Comparison of ENCODE assay signal across 8 mouse cellular contexts in genomic region chr17:86713591-86713990, GRCm38 (mm10). TPM values are rescaled to one million over a fixed set of nuclear protein-coding genes. Genes with fewer than 3 reads are reported as not detected.
A peak's percentile ranks its signal among the peaks of the same experiment; 100 is the strongest.
DNase-seq lines count a peak whose midpoint lies in the region; ATAC-seq and TF ChIP-seq lines count a peak whose summit lies in the region.
"Had no signal": no experiment of that assay in that cellular context is flagged by ENCODE, and none has a peak within 500 bp of the region (broad histone marks: within the 10 kb centered on the region; RNA-seq: fewer than 3 reads in every experiment).

No protein-coding gene starts in this region.

- no peak overlapping the region; the same call in 1 of the 2 replicates for H3K27ac ChIP-seq in ES-E14 (ENCODE audit: insufficient read depth, low read depth, low read length, poor library complexity, severe bottlenecking)
- H3K27ac ChIP-seq in heart, embryonic 11.5 days (ENCODE audit: low read depth, low read length): no peak overlapping the region
- no peak overlapping the region for H3K27ac ChIP-seq in midbrain, embryonic 13.5 days
- H3K27ac ChIP-seq in forebrain, embryonic 14.5 days (ENCODE audit: low read depth, low read length): no peak overlapping the region
- H3K27ac ChIP-seq: forebrain, embryonic 15.5 days had no signal

- in situ Hi-C loops in ES-E14 (cut with MboI; ENCODE audit: low sequenced_read_pairs in 2 of 2, unreplicated experiment in 2 of 2): no loop called here

- peaks cover 4 to 7% of the 10 kb centered on the region in 2 experiments; a peak in 3 of 4 replicates for H3K4me1 ChIP-seq in ES-E14 (ENCODE audit: control insufficient read depth in 2 of 2, insufficient read depth in 2 of 2, low read length in 2 of 2, poor library complexity in 1 of 2)
- H3K4me1 ChIP-seq in heart, embryonic 11.5 days (ENCODE audit: control insufficient read depth, insufficient read depth, low read length): peaks cover 5% of the 10 kb centered on the region; the same call in 1 of the 2 replicates
- no peaks in the 10 kb centered on the region for H3K4me1 ChIP-seq in midbrain, embryonic 13.5 days (replicated peaks)
- H3K4me1 ChIP-seq in forebrain, embryonic 14.5 days (ENCODE audit: control insufficient read depth, insufficient read depth, low read length): no peaks in the 10 kb centered on the region
- H3K4me1 ChIP-seq: forebrain, embryonic 15.5 days had no signal

- H3K36me3 ChIP-seq in ES-E14 (ENCODE audit: control insufficient read depth, insufficient read depth, low read length, poor library complexity, severe bottlenecking): no peaks in the 10 kb centered on the region
- H3K36me3 ChIP-seq in heart, embryonic 11.5 days (ENCODE audit: control insufficient read depth, insufficient read depth, low read length): no peaks in the 10 kb centered on the region
- no peaks in the 10 kb centered on the region for H3K36me3 ChIP-seq in midbrain, embryonic 13.5 days
- no peaks in the 10 kb centered on the region for H3K36me3 ChIP-seq in forebrain, embryonic 14.5 days (ENCODE audit: control insufficient read depth, insufficient read depth, low read length)
- H3K36me3 ChIP-seq: forebrain, embryonic 15.5 days had no signal

- no peak overlapping the region for H3K9ac ChIP-seq in ES-E14 (ENCODE audit: insufficient read depth, low read depth, low read length, poor library complexity, severe bottlenecking)
- H3K9ac ChIP-seq in heart, embryonic 11.5 days (ENCODE audit: low read depth, low read length): no peak overlapping the region
- no peak overlapping the region for H3K9ac ChIP-seq in midbrain, embryonic 13.5 days (replicated peaks)
- no peak overlapping the region for H3K9ac ChIP-seq in forebrain, embryonic 14.5 days (ENCODE audit: low read length)
- H3K9ac ChIP-seq: forebrain, embryonic 15.5 days had no signal

- no peaks in the 10 kb centered on the region for H3K9me3 ChIP-seq in ES-E14 (ENCODE audit: control insufficient read depth, insufficient read depth, low read depth, low read length)
- no peaks in the 10 kb centered on the region for H3K9me3 ChIP-seq in heart, embryonic 11.5 days (replicated peaks; ENCODE audit: control insufficient read depth, low read length)
- H3K9me3 ChIP-seq in midbrain, embryonic 13.5 days: no peaks in the 10 kb centered on the region
- H3K9me3 ChIP-seq in forebrain, embryonic 14.5 days (replicated peaks; ENCODE audit: control insufficient read depth, low read length): no peaks in the 10 kb centered on the region
- H3K9me3 ChIP-seq: forebrain, embryonic 15.5 days had no signal

- 8% methylated on average over 8 of the region's 8 CpGs for WGBS in heart, embryonic 11.5 days (ENCODE audit: insufficient replicate concordance)
- WGBS in midbrain, embryonic 13.5 days: 41% methylated on average over 8 of the region's 8 CpGs
- WGBS in forebrain, embryonic 14.5 days: 36% methylated on average over 8 of the region's 8 CpGs

- H3K4me2 ChIP-seq in heart, embryonic 11.5 days: no peak overlapping the region
- H3K4me2 ChIP-seq in midbrain, embryonic 13.5 days (replicated peaks): no peak overlapping the region
- H3K4me2 ChIP-seq in forebrain, embryonic 14.5 days (ENCODE audit: low read length): no peak overlapping the region
- H3K4me2 ChIP-seq: forebrain, embryonic 15.5 days had no signal

- no peak overlapping the region for H3K4me3 ChIP-seq in ES-E14 (ENCODE audit: insufficient read depth in 1 of 2, low read depth in 1 of 2, low read length in 2 of 2, poor library complexity in 1 of 2, severe bottlenecking in 1 of 2)
- no peak overlapping the region for H3K4me3 ChIP-seq in heart, embryonic 11.5 days (ENCODE audit: low read depth, low read length)
- no peak overlapping the region for H3K4me3 ChIP-seq in midbrain, embryonic 13.5 days (replicated peaks)
- H3K4me3 ChIP-seq in forebrain, embryonic 14.5 days (ENCODE audit: low read depth, low read length): no peak overlapping the region
- H3K4me3 ChIP-seq: forebrain, embryonic 15.5 days had no signal

- ATAC-seq in heart, embryonic 11.5 days (replicated peaks; ENCODE audit: insufficient number of reproducible peaks, low FRiP score, low TSS enrichment): 0 out of 2 replicates have a peak, but pooled peaks have one; percentile 63
- no peak for ATAC-seq in midbrain, embryonic 13.5 days
- ATAC-seq in forebrain, embryonic 14.5 days: no peak
- ATAC-seq: forebrain, embryonic 15.5 days had no signal

- H3K27me3 ChIP-seq in heart, embryonic 11.5 days (ENCODE audit: control insufficient read depth, insufficient read depth, low read length): no peaks in the 10 kb centered on the region
- no peaks in the 10 kb centered on the region for H3K27me3 ChIP-seq in midbrain, embryonic 13.5 days
- H3K27me3 ChIP-seq in forebrain, embryonic 14.5 days (replicated peaks; ENCODE audit: control insufficient read depth, insufficient read depth, low read length): no peaks in the 10 kb centered on the region
- H3K27me3 ChIP-seq: forebrain, embryonic 15.5 days had no signal

- peak; percentile 81 for DNase-seq in ES-E14 (ENCODE audit: low read depth, low spot score)
- peak; percentile 41 for DNase-seq in adrenal gland, adult 2 months
- DNase-seq in kidney, postnatal 36 days: peak; percentile 57 to 64
- DNase-seq in right cerebral cortex, postnatal 4 days: no peak
- no peak for DNase-seq in forebrain, embryonic 14.5 days (ENCODE audit: low spot score)

TF ChIP-seq in ES-E14, 5 proteins besides CTCF, POLR2A, EP300 and RAD21:
- TF ChIP-seq CHD2 (IDR thresholded peaks at IDR 0.05; ENCODE audit: low read depth, low read length) (0 out of 2 replicates have a peak, but pooled peaks have one; percentile 38), ZNF384 (IDR thresholded peaks at IDR 0.05; ENCODE audit: low read depth, low read length) (no peak)

RNA-seq across cellular contexts. Expression of gene Epas1, which starts 39.9 kb away (rescaled TPM):
- 9.5 and 9.6 TPM in 2 replicates for total RNA-seq in ES-E14 (2012; rRNA removed)
- total RNA-seq in adrenal gland, adult 2 months (2021): 100 to 1,000 TPM; 178 to 179 TPM
- polyA plus RNA-seq in adrenal gland, adult 2 months (2012; rRNA removed): 97.2 and 155 TPM in 2 replicates
- polyA plus RNA-seq in heart, embryonic 11.5 days (2014; fragmentation: Nextera tagmentation; extraction: Ambion mirVana): 11.5 and 14.8 TPM in 2 replicates
- 4.0 and 4.3 TPM in 2 replicates for polyA plus RNA-seq in midbrain, embryonic 13.5 days (2015; fragmentation: Nextera tagmentation; extraction: Ambion mirVana)
- 6.1 and 6.4 TPM in 2 replicates for polyA plus RNA-seq in forebrain, embryonic 14.5 days (2014; fragmentation: Nextera tagmentation; extraction: Ambion mirVana)

Comparison
In these comparisons a context has a peak if more than half of its experiments do, and no peak if none do; other contexts are left out.
1. DNase-seq: peak in ES-E14 (single experiment), adrenal gland, adult 2 months (single experiment) and kidney, postnatal 36 days (2 of 2); none in right cerebral cortex, postnatal 4 days (single experiment) and forebrain, embryonic 14.5 days (single experiment).